Mouse (Mus musculus): Measurements from ENCODE around the gene Ankrd54.
"Not testable (repeated sequence)": the region's sequence is repeated elsewhere in the genome, so short reads cannot be mapped to it uniquely, and the experiment has no call there.

Ankrd54 gene

DNA sequence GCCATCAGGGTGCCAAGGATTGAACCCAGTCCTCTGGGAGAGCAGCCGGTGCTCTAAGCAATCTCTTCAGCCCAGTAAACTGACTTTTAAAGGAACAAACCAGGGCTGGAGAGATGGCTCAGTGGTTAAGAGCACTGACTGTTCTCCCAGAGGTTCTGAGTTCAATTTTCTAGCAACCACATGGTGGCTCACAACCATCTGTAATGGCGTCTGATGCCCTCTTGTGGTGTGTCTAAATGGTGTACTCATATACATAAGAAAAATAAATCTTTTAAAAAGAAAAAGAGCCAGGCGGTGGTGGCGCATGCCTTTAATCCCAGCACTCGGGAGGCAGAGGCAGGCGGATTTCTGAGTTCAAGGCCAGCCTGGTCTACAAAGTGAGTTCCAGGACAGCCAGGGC lies 54.9 kb downstream of the Ankrd54 start:
- DNase-seq: not testable (repeated sequence)

- no peak for DNase-seq
Measured at GRCm38 (mm10) chr15:79007059-79007458, 55.6 kb downstream of the Ankrd54 start.

DNA sequence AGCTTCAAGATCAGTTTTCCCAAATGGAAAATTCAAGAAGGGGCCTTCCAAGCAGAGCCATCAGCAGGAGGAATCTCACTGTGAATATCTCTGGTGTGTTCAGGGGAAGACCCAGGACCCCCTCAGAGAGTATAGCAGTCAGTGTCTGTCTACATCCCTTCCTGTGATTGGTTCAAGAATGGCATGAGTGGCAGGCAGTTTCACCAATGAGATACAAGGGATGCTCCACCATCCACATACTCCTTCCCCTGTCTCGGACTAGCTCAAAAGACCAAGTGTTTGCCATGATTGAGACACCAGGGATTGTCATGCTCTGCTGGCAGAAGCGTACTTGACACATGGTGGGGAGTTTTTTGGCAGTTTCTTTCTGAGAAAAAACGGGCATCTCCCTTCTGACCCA lies 56.1 kb downstream of the Ankrd54 start:
- no peak for DNase-seq

GRCm38 (mm10) chr15:79005581-79005980 lies 57.1 kb downstream of the Ankrd54 start:
- no peak for DNase-seq

Data from right cerebral cortex, postnatal 4 days (tissue).